Mouse (Mus musculus) limb, embryonic 10.5 days (tissue): ENCODE data around the gene Mien1. TPM values are rescaled to one million over a fixed set of nuclear protein-coding genes. Genes with fewer than 3 reads are reported as not detected.

ENCODE experiments used
- DNase-seq: peaks from one replicate; pipeline ENCODE4 v3.0.0-alpha.2; 2017; ENCODE audit warnings: low spot score
- H3K27ac ChIP-seq: fragments of 300-500 bp; sonication (generic); 2 replicates; pipeline ENCODE4 v1.5.1; 2016; ENCODE audit warnings: mild to moderate bottlenecking
- H3K27me3 ChIP-seq: fragments of 300-500 bp; sonication (generic); 2 replicates; pipeline ENCODE4 v1.6.1; 2016; ENCODE audit warnings: low read depth, mild to moderate bottlenecking; ENCODE audit not compliant: poor library complexity, severe bottlenecking
- H3K36me3 ChIP-seq: fragments of 300-500 bp; sonication (generic); 2 replicates; pipeline ENCODE4 v1.6.1; 2016; ENCODE audit warnings: mild to moderate bottlenecking, moderate library complexity
- H3K4me1 ChIP-seq: fragments of 300-500 bp; sonication (generic); 2 replicates; pipeline ENCODE4 v1.6.1; 2016
- H3K4me3 ChIP-seq: fragments of 300-500 bp; sonication (generic); 2 replicates; pipeline ENCODE4 v1.5.1; 2016; ENCODE audit warnings: mild to moderate bottlenecking, moderate library complexity
- H3K9me3 ChIP-seq: fragments of 300-500 bp; sonication (generic); replicated peaks from 2 replicates; pipeline ENCODE4 v1.6.1; 2016; ENCODE audit warnings: mild to moderate bottlenecking
- WGBS: fragments of 180-500 bp; shearing (Covaris S2); methylation state at CpG from one replicate; pipeline ENCODE4 v1.1.7; 2016; 5-methylcytosine and 5-hydroxymethylcytosine counted together
- polyA plus RNA-seq: library from polyadenylated mRNA; unstranded; fragments of >200 nt; fragmentation: Nextera tagmentation; extraction: Ambion mirVana; gene quantifications from 2 replicates; pipeline ENCODE4 v1.2.1, GENCODE M21; 2016

Mien1 gene
- polyA plus RNA-seq, 1 experiment from 2014 or later, result 76.8 TPM

- WGBS, result 67% methylated on average over 8 of the region's 8 CpGs
- Histone ChIP-seq H3K27me3 (peaks cover 11% of the 10 kb centered on the region), H3K4me1 (peaks cover 9% of the 10 kb centered on the region; the same call in 1 of the 2 replicates), H3K4me3 (no peak overlapping the region), H3K9me3 (no peaks in the 10 kb centered on the region), H3K27ac (no peak overlapping the region), H3K36me3 (no peaks in the 10 kb centered on the region)
- no peak for DNase-seq
Measured at GRCm38 (mm10) chr11:98473916-98474479, 35.2 kb upstream of the Mien1 start.

- H3K9me3 ChIP-seq, result no peaks in the 10 kb centered on the region
- H3K4me1 ChIP-seq, result peaks cover 9% of the 10 kb centered on the region; the same call in 1 of the 2 replicates
- H3K4me3 ChIP-seq, result no peak overlapping the region
- 65% methylated on average over 4 of the region's 4 CpGs for WGBS
- peaks cover 11% of the 10 kb centered on the region for H3K27me3 ChIP-seq
- no peak for DNase-seq
- H3K27ac ChIP-seq, result no peak overlapping the region
- H3K36me3 ChIP-seq, result no peaks in the 10 kb centered on the region
Measured at GRCm38 (mm10) chr11:98472696-98473095, 33.9 kb upstream of the Mien1 start.

- WGBS, result 81% methylated on average over 6 of the region's 6 CpGs
- Histone ChIP-seq H3K36me3 (no peaks in the 10 kb centered on the region), H3K9me3 (no peaks in the 10 kb centered on the region), H3K4me3 (no peak overlapping the region), H3K27me3 (peaks cover 17% of the 10 kb centered on the region), H3K4me1 (peaks cover 9% of the 10 kb centered on the region; the same call in 1 of the 2 replicates), H3K27ac (no peak overlapping the region)
- no peak for DNase-seq
Measured at GRCm38 (mm10) chr11:98470795-98471194, 32.0 kb upstream of the Mien1 start.

- H3K9me3 ChIP-seq, result no peaks in the 10 kb centered on the region
- no peaks in the 10 kb centered on the region for H3K36me3 ChIP-seq
- no peak overlapping the region for H3K27ac ChIP-seq
- peaks cover 17% of the 10 kb centered on the region for H3K27me3 ChIP-seq
- WGBS, result 82% methylated on average over 22 of the region's 22 CpGs
- H3K4me3 ChIP-seq, result no peak overlapping the region
- DNase-seq, result no peak
- H3K4me1 ChIP-seq, result peaks cover 9% of the 10 kb centered on the region; the same call in 1 of the 2 replicates
Measured at GRCm38 (mm10) chr11:98469761-98470714, 31.2 kb upstream of the Mien1 start.

GRCm38 (mm10) chr11:98464516-98464915 is 25.7 kb upstream of the Mien1 start:
- Histone ChIP-seq H3K27ac (no peak overlapping the region), H3K9me3 (no peaks in the 10 kb centered on the region), H3K36me3 (no peaks in the 10 kb centered on the region), H3K27me3 (peaks cover 43% of the 10 kb centered on the region), H3K4me3 (no peak overlapping the region), H3K4me1 (0 out of 2 replicates have a peak, but pooled peaks cover under 1% of the 10 kb centered on the region)
- no peak for DNase-seq
- WGBS, result 83% methylated on average over 6 of the region's 6 CpGs

GRCm38 (mm10) chr11:98463911-98464310 is 25.1 kb upstream of the Mien1 start:
- WGBS, result 88% methylated on average over 9 of the region's 9 CpGs
- Histone ChIP-seq H3K4me3 (no peak overlapping the region), H3K36me3 (no peaks in the 10 kb centered on the region), H3K4me1 (0 out of 2 replicates have a peak, but pooled peaks cover 5% of the 10 kb centered on the region), H3K27ac (no peak overlapping the region), H3K27me3 (peaks cover 49% of the 10 kb centered on the region), H3K9me3 (no peaks in the 10 kb centered on the region)
- no peak for DNase-seq

GRCm38 (mm10) chr11:98462255-98462654 is 23.5 kb upstream of the Mien1 start:
- 91% methylated on average over 6 of the region's 6 CpGs for WGBS
- no peak overlapping the region for H3K4me3 ChIP-seq
- H3K27me3 ChIP-seq, result peaks cover 59% of the 10 kb centered on the region
- no peak for DNase-seq
- H3K4me1 ChIP-seq, result peaks cover 18% of the 10 kb centered on the region
- no peaks in the 10 kb centered on the region for H3K9me3 ChIP-seq
- H3K27ac ChIP-seq, result no peak overlapping the region
- H3K36me3 ChIP-seq, result no peaks in the 10 kb centered on the region

GRCm38 (mm10) chr11:98461109-98461720 is 22.4 kb upstream of the Mien1 start:
- H3K27me3 ChIP-seq, result peaks cover 56% of the 10 kb centered on the region
- 55% methylated on average over 6 of the region's 6 CpGs for WGBS
- H3K36me3 ChIP-seq, result no peaks in the 10 kb centered on the region
- H3K9me3 ChIP-seq, result no peaks in the 10 kb centered on the region
- no peak overlapping the region for H3K4me3 ChIP-seq
- no peak overlapping the region for H3K27ac ChIP-seq
- no peak for DNase-seq
- H3K4me1 ChIP-seq, result peaks cover 22% of the 10 kb centered on the region

- H3K27me3 ChIP-seq, result peaks cover 56% of the 10 kb centered on the region
Measured at GRCm38 (mm10) chr11:98459860-98460259, 21.1 kb upstream of the Mien1 start.

GRCm38 (mm10) chr11:98459071-98459741 is 20.4 kb upstream of the Mien1 start:
- Histone ChIP-seq H3K4me3 (0 out of 2 replicates have a peak overlapping the region, but pooled peaks have one; percentile 4), H3K4me1 (peaks cover 22% of the 10 kb centered on the region), H3K36me3 (no peaks in the 10 kb centered on the region), H3K9me3 (no peaks in the 10 kb centered on the region), H3K27ac (no peak overlapping the region), H3K27me3 (peaks cover 51% of the 10 kb centered on the region)
- DNase-seq, result no peak
- WGBS, result 10% methylated on average over 11 of the region's 11 CpGs

More at GRCm38 (mm10) chr11:98459860-98460259, 21.1 kb upstream of the Mien1 start:
- Histone ChIP-seq H3K36me3 (no peaks in the 10 kb centered on the region), H3K9me3 (no peaks in the 10 kb centered on the region), H3K4me1 (peaks cover 22% of the 10 kb centered on the region), H3K27ac (no peak overlapping the region), H3K4me3 (no peak overlapping the region)
- no peak for DNase-seq
- 83% methylated on average over 9 of the region's 9 CpGs for WGBS

- 2% methylated on average over 30 of the region's 30 CpGs for WGBS
- Histone ChIP-seq H3K4me3 (peak overlapping the region; percentile 63), H3K36me3 (no peaks in the 10 kb centered on the region), H3K27me3 (peaks cover 50% of the 10 kb centered on the region), H3K27ac (peak overlapping the region; percentile 83), H3K9me3 (no peaks in the 10 kb centered on the region), H3K4me1 (peaks cover 22% of the 10 kb centered on the region)
- no peak for DNase-seq
Measured at GRCm38 (mm10) chr11:98458121-98458990, 19.6 kb upstream of the Mien1 start.
